In the genomic region with DNA sequence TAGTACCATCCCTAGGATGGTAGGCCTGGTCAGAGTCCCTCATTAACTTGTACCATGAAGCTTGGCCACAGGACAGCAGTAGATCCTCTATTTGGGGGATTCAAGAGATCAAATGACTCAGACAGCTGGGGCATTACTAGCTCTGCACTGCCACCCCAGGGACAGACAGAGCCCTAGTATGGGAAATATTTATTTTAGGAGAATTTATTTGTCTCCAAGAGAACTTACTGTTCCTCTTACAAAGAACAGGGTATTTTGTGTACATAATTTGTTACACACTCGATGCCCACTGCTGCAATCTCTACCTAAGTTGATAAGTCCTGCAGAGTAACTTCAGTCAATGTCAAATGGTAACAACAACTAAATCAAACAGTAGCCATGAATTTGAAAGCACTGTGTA, we compare ENCODE assay signal across 8 mouse cellular contexts. TPM values are rescaled to one million over a fixed set of nuclear protein-coding genes. Genes with fewer than 3 reads are reported as not detected.
DNase-seq lines count a peak whose midpoint lies in the region; ATAC-seq and TF ChIP-seq lines count a peak whose summit lies in the region.
"Not testable (repeated sequence)": the region's sequence is repeated elsewhere in the genome, so short reads cannot be mapped to it uniquely, and the experiment has no call there.

No protein-coding gene starts in this region.

- not testable (repeated sequence) for H3K4me3 ChIP-seq in embryonic facial prominence, embryonic 11.5 days (ENCODE audit: low read depth, low read length); forebrain, embryonic 14.5 days (ENCODE audit: low read depth, low read length); hindbrain, embryonic 11.5 days (ENCODE audit: low read depth, low read length); intestine, embryonic 16.5 days (ENCODE audit: low read length); limb, embryonic 14.5 days (replicated peaks; ENCODE audit: low read length); lung, embryonic 15.5 days; midbrain, embryonic 14.5 days (replicated peaks; ENCODE audit: low read depth, low read length); stomach, embryonic 14.5 days (ENCODE audit: low read depth, low read length)

- H3K4me1 ChIP-seq in embryonic facial prominence, embryonic 11.5 days (ENCODE audit: control insufficient read depth, insufficient read depth, low read length); forebrain, embryonic 14.5 days (ENCODE audit: control insufficient read depth, insufficient read depth, low read length); hindbrain, embryonic 11.5 days (replicated peaks; ENCODE audit: control insufficient read depth, insufficient read depth, low read length); intestine, embryonic 16.5 days (ENCODE audit: control insufficient read depth, insufficient read depth, low read length); limb, embryonic 14.5 days (ENCODE audit: control insufficient read depth, insufficient read depth, low read length); lung, embryonic 15.5 days; midbrain, embryonic 14.5 days (ENCODE audit: control insufficient read depth, insufficient read depth, low read length); stomach, embryonic 14.5 days (ENCODE audit: control insufficient read depth, insufficient read depth, low read length): not testable (repeated sequence)

- H3K9me3 ChIP-seq in embryonic facial prominence, embryonic 11.5 days (replicated peaks; ENCODE audit: control insufficient read depth, low read length); forebrain, embryonic 14.5 days (replicated peaks; ENCODE audit: control insufficient read depth, low read length); hindbrain, embryonic 11.5 days (ENCODE audit: control insufficient read depth, low read length); intestine, embryonic 16.5 days (ENCODE audit: control insufficient read depth, low read length); limb, embryonic 14.5 days (ENCODE audit: control insufficient read depth, low read length); lung, embryonic 15.5 days; midbrain, embryonic 14.5 days (ENCODE audit: control insufficient read depth, low read length); stomach, embryonic 14.5 days (ENCODE audit: control insufficient read depth, low read depth, low read length): not testable (repeated sequence)

- not testable (repeated sequence) for H3K9ac ChIP-seq in embryonic facial prominence, embryonic 11.5 days (replicated peaks; ENCODE audit: low read length); forebrain, embryonic 14.5 days (ENCODE audit: low read length); hindbrain, embryonic 11.5 days (ENCODE audit: low read depth, low read length); intestine, embryonic 16.5 days (ENCODE audit: low read depth, low read length); limb, embryonic 14.5 days (ENCODE audit: low read depth, low read length, severe bottlenecking); lung, embryonic 15.5 days; midbrain, embryonic 14.5 days (replicated peaks; ENCODE audit: low read length); stomach, embryonic 14.5 days (replicated peaks; ENCODE audit: low read depth, low read length)

- not testable (repeated sequence) for H3K27ac ChIP-seq in embryonic facial prominence, embryonic 11.5 days (replicated peaks; ENCODE audit: low read depth, low read length); forebrain, embryonic 14.5 days (ENCODE audit: low read depth, low read length); hindbrain, embryonic 11.5 days (ENCODE audit: low read depth, low read length); intestine, embryonic 16.5 days (ENCODE audit: low read length); limb, embryonic 14.5 days (replicated peaks; ENCODE audit: low read depth, low read length); lung, embryonic 15.5 days; midbrain, embryonic 14.5 days (replicated peaks; ENCODE audit: low read depth, low read length); stomach, embryonic 14.5 days (ENCODE audit: low read length)

- H3K27me3 ChIP-seq in embryonic facial prominence, embryonic 11.5 days (ENCODE audit: control insufficient read depth, insufficient read depth, low read length); forebrain, embryonic 14.5 days (replicated peaks; ENCODE audit: control insufficient read depth, insufficient read depth, low read length); hindbrain, embryonic 11.5 days (ENCODE audit: control insufficient read depth, insufficient read depth, low read length); intestine, embryonic 16.5 days (replicated peaks; ENCODE audit: control insufficient read depth, insufficient read depth, low read length); limb, embryonic 14.5 days (ENCODE audit: control insufficient read depth, insufficient read depth, low read length); lung, embryonic 15.5 days; midbrain, embryonic 14.5 days (ENCODE audit: control insufficient read depth, insufficient read depth, low read length); stomach, embryonic 14.5 days (ENCODE audit: control insufficient read depth, insufficient read depth, low read length): not testable (repeated sequence)

- not testable (repeated sequence) for H3K36me3 ChIP-seq in embryonic facial prominence, embryonic 11.5 days (replicated peaks; ENCODE audit: control insufficient read depth, insufficient read depth, low read depth, low read length); forebrain, embryonic 14.5 days (ENCODE audit: control insufficient read depth, insufficient read depth, low read length); hindbrain, embryonic 11.5 days (ENCODE audit: control insufficient read depth, insufficient read depth, low read length); intestine, embryonic 16.5 days (ENCODE audit: control insufficient read depth, insufficient read depth, low read length); limb, embryonic 14.5 days (ENCODE audit: control insufficient read depth, insufficient read depth, low read length); lung, embryonic 15.5 days; midbrain, embryonic 14.5 days (ENCODE audit: control insufficient read depth, insufficient read depth, low read length); stomach, embryonic 14.5 days (ENCODE audit: control insufficient read depth, insufficient read depth, low read length)

- not testable (repeated sequence) for H3K4me2 ChIP-seq in embryonic facial prominence, embryonic 11.5 days (ENCODE audit: low read depth, low read length); forebrain, embryonic 14.5 days (ENCODE audit: low read length); hindbrain, embryonic 11.5 days (replicated peaks; ENCODE audit: low read depth, low read length); intestine, embryonic 16.5 days (ENCODE audit: low read depth, low read length); limb, embryonic 14.5 days (replicated peaks; ENCODE audit: low read depth, low read length, severe bottlenecking); lung, embryonic 15.5 days; midbrain, embryonic 14.5 days (ENCODE audit: low read length); stomach, embryonic 14.5 days (replicated peaks; ENCODE audit: low read depth, low read length)

- TF ChIP-seq POLR2A in limb, embryonic 14.5 days (IDR thresholded peaks at IDR 0.05; ENCODE audit: borderline replicate concordance, extremely low read depth, insufficient read depth, insufficient read length): not testable (repeated sequence)

- peak; percentile 66 for ATAC-seq in embryonic facial prominence, embryonic 11.5 days (replicated peaks; ENCODE audit: insufficient number of reproducible peaks, low FRiP score, low TSS enrichment, low read depth)
- ATAC-seq in forebrain, embryonic 14.5 days: peak; percentile 7; the same call in 1 of the 2 replicates
- ATAC-seq in hindbrain, embryonic 11.5 days (ENCODE audit: low FRiP score): peak; percentile 58
- 0 out of 2 replicates have a peak, but pooled peaks have one; percentile 46 for ATAC-seq in intestine, embryonic 16.5 days
- ATAC-seq in limb, embryonic 14.5 days (ENCODE audit: low FRiP score, low read depth): peak; percentile 35; the same call in 1 of the 2 replicates
- peak; percentile 53; the same call in 1 of the 2 replicates for ATAC-seq in lung, embryonic 15.5 days (ENCODE audit: borderline replicate concordance, extremely low read depth, low FRiP score, low TSS enrichment)
- peak; percentile 51; the same call in 1 of the 2 replicates for ATAC-seq in midbrain, embryonic 14.5 days (ENCODE audit: low FRiP score, low TSS enrichment)
- ATAC-seq in stomach, embryonic 14.5 days (ENCODE audit: insufficient number of reproducible peaks, insufficient read depth, low FRiP score, low read depth): peak; percentile 60

- DNase-seq in embryonic facial prominence, embryonic 11.5 days (ENCODE audit: low spot score); forebrain, embryonic 14.5 days (ENCODE audit: low spot score); hindbrain, embryonic 11.5 days (ENCODE audit: low spot score); limb, embryonic 14.5 days (ENCODE audit: low spot score); midbrain, embryonic 14.5 days: not testable (repeated sequence)

- WGBS in embryonic facial prominence, embryonic 11.5 days: 83% methylated on average over 1 of the region's 1 CpGs
- 87% methylated on average over 1 of the region's 1 CpGs for WGBS in forebrain, embryonic 14.5 days
- WGBS in hindbrain, embryonic 11.5 days: 83% methylated on average over 1 of the region's 1 CpGs
- whole genome bisulfite sequencing in intestine, embryonic 16.5 days: 85% methylated on average over 1 of the region's 1 CpGs
- 85% methylated on average over 1 of the region's 1 CpGs for WGBS in limb, embryonic 14.5 days
- WGBS in lung, embryonic 15.5 days: 83% methylated on average over 1 of the region's 1 CpGs
- WGBS in midbrain, embryonic 14.5 days: 82% methylated on average over 1 of the region's 1 CpGs
- 88% methylated on average over 1 of the region's 1 CpGs for WGBS in stomach, embryonic 14.5 days

RNA-seq across cellular contexts. Expression of a gene that starts 55.0 kb away (rescaled TPM):
- polyA plus RNA-seq in embryonic facial prominence, embryonic 11.5 days (2014; fragmentation: Nextera tagmentation; extraction: Ambion mirVana): 10.4 and 12.6 TPM in 2 replicates
- 5.0 and 6.0 TPM in 2 replicates for polyA plus RNA-seq in forebrain, embryonic 14.5 days (2014; fragmentation: Nextera tagmentation; extraction: Ambion mirVana)
- 7.8 and 8.7 TPM in 2 replicates for polyA plus RNA-seq in hindbrain, embryonic 11.5 days (2014; fragmentation: Nextera tagmentation; extraction: Ambion mirVana)
- 7.7 and 8.4 TPM in 2 replicates for polyA plus RNA-seq in intestine, embryonic 16.5 days (2015; fragmentation: Nextera tagmentation; extraction: Ambion mirVana)
- polyA plus RNA-seq in limb, embryonic 14.5 days (2012; rRNA removed): 2.1 and 4.7 TPM in 2 replicates
- polyA plus RNA-seq in limb, embryonic 14.5 days (2014; fragmentation: Nextera tagmentation; extraction: Ambion mirVana): 9.4 TPM in 2 replicates
- 3.6 and 4.0 TPM in 2 replicates for polyA plus RNA-seq in lung, embryonic 15.5 days (2015; fragmentation: Nextera tagmentation; extraction: Ambion mirVana)
- polyA plus RNA-seq in midbrain, embryonic 14.5 days (2014; fragmentation: Nextera tagmentation; extraction: Ambion mirVana): 6.3 TPM in 2 replicates
- polyA plus RNA-seq in stomach, embryonic 14.5 days (2014; fragmentation: Nextera tagmentation; extraction: Ambion mirVana): 9.3 TPM in 2 replicates

Comparison
In these comparisons a context has a peak if more than half of its experiments do, and no peak if none do; other contexts are left out.
1. ATAC-seq: peak in every context shown above with its lines; median percentile 66 in embryonic facial prominence, embryonic 11.5 days; 60 in stomach, embryonic 14.5 days; 58 in hindbrain, embryonic 11.5 days; 53 in lung, embryonic 15.5 days; 51 in midbrain, embryonic 14.5 days; 46 in intestine, embryonic 16.5 days; 35 in limb, embryonic 14.5 days; 7 in forebrain, embryonic 14.5 days.